Mouse (Mus musculus) heart, embryonic 10.5 days (tissue): ENCODE results near the gene Olfr20. TPM values are rescaled to one million over a fixed set of nuclear protein-coding genes. Genes with fewer than 3 reads are reported as not detected.
"Not testable (repeated sequence)": the region's sequence is repeated elsewhere in the genome, so short reads cannot be mapped to it uniquely, and the experiment has no call there.

Source experiments
- DNase-seq: peaks from one replicate; pipeline ENCODE4 v3.0.0-alpha.2; 2017; ENCODE audit warnings: low spot score
- H3K27ac ChIP-seq: fragments of 300-500 bp; sonication (generic); 2 replicates; pipeline ENCODE4 v1.5.1; 2016; ENCODE audit warnings: mild to moderate bottlenecking
- H3K27me3 ChIP-seq: fragments of 300-500 bp; sonication (generic); 2 replicates; pipeline ENCODE4 v1.6.1; 2016; ENCODE audit warnings: mild to moderate bottlenecking; ENCODE audit not compliant: poor library complexity, insufficient read depth, severe bottlenecking
- H3K36me3 ChIP-seq: fragments of 300-500 bp; sonication (generic); 2 replicates; pipeline ENCODE4 v1.6.1; 2016; ENCODE audit warnings: mild to moderate bottlenecking, moderate library complexity
- H3K4me1 ChIP-seq: fragments of 300-500 bp; sonication (generic); 2 replicates; pipeline ENCODE4 v1.6.1; 2016; ENCODE audit warnings: mild to moderate bottlenecking
- H3K4me3 ChIP-seq: fragments of 300-500 bp; sonication (generic); 2 replicates; pipeline ENCODE4 v1.5.1; 2016; ENCODE audit warnings: mild to moderate bottlenecking, moderate library complexity
- H3K9me3 ChIP-seq: fragments of 300-500 bp; sonication (generic); 2 replicates; pipeline ENCODE4 v1.6.1; 2016; ENCODE audit warnings: mild to moderate bottlenecking, moderate library complexity
- WGBS: fragments of 180-500 bp; shearing (Covaris S2); methylation state at CpG from one replicate; pipeline ENCODE4 v1.1.7; 2016; 5-methylcytosine and 5-hydroxymethylcytosine counted together
- polyA plus RNA-seq: library from polyadenylated mRNA; unstranded; fragments of >200 nt; fragmentation: Nextera tagmentation; extraction: Ambion mirVana; gene quantifications from 2 replicates; pipeline ENCODE4 v1.2.1, GENCODE M21; 2016

The Olfr20 gene
- polyA plus RNA-seq: not detected in 2 replicates

GRCm38 (mm10) chr11:73350483-73350882 is at the start of gene Olfr20:
Gene Olfr20, plus strand, starts transcription at chr11:73350783.
- Histone ChIP-seq H3K9me3 (no peaks in the 10 kb centered on the region), H3K27me3 (no peaks in the 10 kb centered on the region), H3K4me3 (no peak within 1 kb of the TSS), H3K27ac (no peak within 1 kb of the TSS), H3K36me3 (no peaks in the 10 kb centered on the region), H3K4me1 (no peaks in the 10 kb centered on the region)
- no peak for DNase-seq
- 42% methylated on average over 3 of the region's 3 CpGs for WGBS

GRCm38 (mm10) chr11:73303123-73303522 is 47.5 kb upstream of the Olfr20 start:
- Histone ChIP-seq H3K27ac (no peak overlapping the region), H3K4me1 (no peaks in the 10 kb centered on the region), H3K4me3 (no peak overlapping the region), H3K27me3 (no peaks in the 10 kb centered on the region), H3K36me3 (no peaks in the 10 kb centered on the region), H3K9me3 (no peaks in the 10 kb centered on the region)
- WGBS: 60% methylated on average over 2 of the region's 2 CpGs
- DNase-seq: no peak

GRCm38 (mm10) chr11:73315961-73316360 is 34.6 kb upstream of the Olfr20 start:
- Histone ChIP-seq H3K4me1 (no peaks in the 10 kb centered on the region), H3K4me3 (no peak overlapping the region), H3K9me3 (no peaks in the 10 kb centered on the region), H3K27ac (no peak overlapping the region), H3K27me3 (no peaks in the 10 kb centered on the region), H3K36me3 (no peaks in the 10 kb centered on the region)
- no peak for DNase-seq
- 42% methylated on average over 3 of the region's 3 CpGs for WGBS

DNA sequence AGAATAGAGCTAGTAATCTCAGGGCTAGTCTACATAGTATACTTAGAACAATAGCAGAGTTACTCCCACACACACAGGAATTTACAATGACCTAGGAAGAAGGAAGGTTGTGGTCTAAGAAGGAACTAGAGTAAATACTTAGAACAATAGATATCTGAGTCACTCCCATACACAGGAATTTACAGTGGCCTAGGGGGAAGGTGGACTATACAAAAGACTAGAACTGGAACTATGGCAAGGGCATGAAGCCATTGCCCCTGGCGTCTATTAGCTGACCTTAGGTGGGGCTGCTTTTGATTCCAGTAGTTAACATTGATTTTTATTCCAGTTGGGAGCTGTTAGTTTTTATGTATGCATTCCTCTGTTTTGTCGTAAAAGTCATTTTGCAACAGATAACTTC is 32.0 kb upstream of the Olfr20 start:
- H3K36me3 ChIP-seq, H3K27me3 ChIP-seq, H3K27ac ChIP-seq, H3K4me1 ChIP-seq, DNase-seq, H3K9me3 ChIP-seq, H3K4me3 ChIP-seq: not testable (repeated sequence)
- 76% methylated on average over 2 of the region's 2 CpGs for WGBS

DNA sequence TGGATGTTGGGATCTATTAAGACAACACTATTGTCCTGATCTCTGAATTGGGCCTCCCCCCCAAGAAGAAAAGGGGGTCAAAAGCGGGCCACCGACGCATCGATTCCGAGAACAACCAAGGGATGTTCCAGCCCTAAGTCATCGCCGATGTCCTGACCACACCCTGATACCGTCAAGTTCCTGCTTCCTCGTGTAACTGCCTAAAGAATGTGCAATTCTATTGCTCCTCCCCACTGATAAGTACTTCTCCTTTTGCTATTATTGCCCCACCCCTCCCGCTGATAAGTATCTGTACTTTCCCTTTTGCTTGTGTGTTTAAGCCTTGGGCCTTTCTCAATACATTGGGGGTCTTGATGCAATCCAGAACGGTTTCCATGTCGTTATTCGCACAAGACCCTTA is 29.5 kb upstream of the Olfr20 start:
- not testable (repeated sequence) for DNase-seq, H3K4me3 ChIP-seq, H3K4me1 ChIP-seq, H3K27ac ChIP-seq, H3K9me3 ChIP-seq, H3K27me3 ChIP-seq, H3K36me3 ChIP-seq
- WGBS: 89% methylated on average over 13 of the region's 13 CpGs

- no peak overlapping the region for H3K27ac ChIP-seq
- no peak for DNase-seq
- H3K9me3 ChIP-seq: no peaks in the 10 kb centered on the region
- H3K4me1 ChIP-seq: no peaks in the 10 kb centered on the region
- H3K4me3 ChIP-seq: no peak overlapping the region
- H3K27me3 ChIP-seq: no peaks in the 10 kb centered on the region
- no peaks in the 10 kb centered on the region for H3K36me3 ChIP-seq
- 66% methylated on average over 9 of the region's 9 CpGs for WGBS
Measured at GRCm38 (mm10) chr11:73323906-73324830, 26.4 kb upstream of the Olfr20 start.

DNA sequence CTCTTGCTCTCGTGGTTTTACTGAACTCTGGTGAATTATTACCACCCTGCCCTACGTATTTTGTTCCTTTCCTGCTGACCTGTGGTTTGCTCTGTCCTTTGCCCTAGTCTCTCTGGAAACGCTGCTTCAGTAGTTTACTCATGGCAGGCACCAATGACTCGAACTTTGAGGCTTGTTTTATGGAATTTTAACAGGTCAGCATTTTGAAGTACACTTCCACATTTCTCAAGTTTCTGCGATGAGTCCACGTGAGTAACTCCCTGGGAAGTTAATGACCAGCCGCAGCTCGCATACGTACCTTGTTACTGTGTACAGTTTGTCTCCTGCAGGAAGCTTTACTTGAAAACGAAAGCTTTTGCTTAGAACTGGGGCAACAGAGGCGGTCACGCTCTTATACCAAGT is 24.1 kb upstream of the Olfr20 start:
- DNase-seq: no peak
- no peak overlapping the region for H3K27ac ChIP-seq
- no peaks in the 10 kb centered on the region for H3K36me3 ChIP-seq
- H3K4me3 ChIP-seq: no peak overlapping the region
- no peaks in the 10 kb centered on the region for H3K9me3 ChIP-seq
- WGBS: 65% methylated on average over 12 of the region's 12 CpGs
- no peaks in the 10 kb centered on the region for H3K27me3 ChIP-seq
- no peaks in the 10 kb centered on the region for H3K4me1 ChIP-seq

DNA sequence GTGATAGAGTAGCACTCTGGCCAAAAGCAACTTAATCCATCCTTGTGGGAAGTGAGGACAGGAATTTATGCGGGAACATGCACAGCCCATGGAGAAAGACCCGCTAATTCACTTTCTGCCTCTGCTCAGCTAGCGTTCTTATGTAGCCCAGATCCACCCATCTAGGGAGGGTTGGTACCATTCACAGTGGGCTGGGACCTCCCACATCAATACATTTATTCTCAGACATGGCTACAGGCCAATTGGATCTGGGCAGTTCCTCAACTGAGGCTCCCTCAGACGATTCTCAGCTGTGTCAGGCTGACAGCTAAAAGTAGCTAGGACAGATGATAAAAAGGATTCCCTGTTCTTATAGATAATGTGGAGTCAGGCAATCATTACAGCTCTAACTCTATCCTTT is 23.2 kb upstream of the Olfr20 start:
- DNase-seq: no peak
- no peak overlapping the region for H3K4me3 ChIP-seq
- no peaks in the 10 kb centered on the region for H3K4me1 ChIP-seq
- H3K27me3 ChIP-seq: no peaks in the 10 kb centered on the region
- no peaks in the 10 kb centered on the region for H3K9me3 ChIP-seq
- no peaks in the 10 kb centered on the region for H3K36me3 ChIP-seq
- 69% methylated on average over 4 of the region's 4 CpGs for WGBS
- H3K27ac ChIP-seq: no peak overlapping the region

- no peak within 1 kb of the TSS for H3K4me3 ChIP-seq
- no peaks in the 10 kb centered on the region for H3K27me3 ChIP-seq
- no peak within 1 kb of the TSS for H3K27ac ChIP-seq
- 72% methylated on average over 27 of the region's 27 CpGs for WGBS
- DNase-seq: no peak
- H3K4me1 ChIP-seq: no peaks in the 10 kb centered on the region
- H3K36me3 ChIP-seq: no peaks in the 10 kb centered on the region
- H3K9me3 ChIP-seq: no peaks in the 10 kb centered on the region
Measured at GRCm38 (mm10) chr11:73329442-73329841, 21.1 kb upstream of the Olfr20 start, which contains the start of the genes Aspa, Gm49340 and Spata22. Gene Aspa, minus strand, starts transcription at chr11:73329596. Gene Gm49340, plus strand, starts transcription at chr11:73329741. Gene Spata22, plus strand, starts transcription at chr11:73329741.

- Histone ChIP-seq H3K27ac (no peak overlapping the region), H3K4me3 (no peak overlapping the region), H3K36me3 (no peaks in the 10 kb centered on the region), H3K27me3 (no peaks in the 10 kb centered on the region), H3K4me1 (no peaks in the 10 kb centered on the region), H3K9me3 (no peaks in the 10 kb centered on the region)
- no peak for DNase-seq
- WGBS: 74% methylated on average over 2 of the region's 2 CpGs
Measured at GRCm38 (mm10) chr11:73333357-73333756, 17.2 kb upstream of the Olfr20 start.

- no peak overlapping the region for H3K27ac ChIP-seq
- H3K36me3 ChIP-seq: no peaks in the 10 kb centered on the region
- no peak for DNase-seq
- H3K9me3 ChIP-seq: no peaks in the 10 kb centered on the region
- no peaks in the 10 kb centered on the region for H3K27me3 ChIP-seq
- H3K4me1 ChIP-seq: no peaks in the 10 kb centered on the region
- WGBS: 61% methylated on average over 4 of the region's 4 CpGs
- H3K4me3 ChIP-seq: no peak overlapping the region
Measured at GRCm38 (mm10) chr11:73336919-73337318, 13.7 kb upstream of the Olfr20 start.

GRCm38 (mm10) chr11:73370946-73371345 is 20.4 kb downstream of the Olfr20 start, which contains the start of gene Olfr376:
Gene Olfr376, plus strand, starts transcription at chr11:73371246.
- H3K27ac ChIP-seq: no peak within 1 kb of the TSS
- no peaks in the 10 kb centered on the region for H3K4me1 ChIP-seq
- no peaks in the 10 kb centered on the region for H3K36me3 ChIP-seq
- no peak for DNase-seq
- H3K9me3 ChIP-seq: 0 out of 2 replicates have a peak, but pooled peaks cover 3% of the 10 kb centered on the region
- 90% methylated on average over 2 of the region's 2 CpGs for WGBS
- no peaks in the 10 kb centered on the region for H3K27me3 ChIP-seq
- no peak within 1 kb of the TSS for H3K4me3 ChIP-seq

DNA sequence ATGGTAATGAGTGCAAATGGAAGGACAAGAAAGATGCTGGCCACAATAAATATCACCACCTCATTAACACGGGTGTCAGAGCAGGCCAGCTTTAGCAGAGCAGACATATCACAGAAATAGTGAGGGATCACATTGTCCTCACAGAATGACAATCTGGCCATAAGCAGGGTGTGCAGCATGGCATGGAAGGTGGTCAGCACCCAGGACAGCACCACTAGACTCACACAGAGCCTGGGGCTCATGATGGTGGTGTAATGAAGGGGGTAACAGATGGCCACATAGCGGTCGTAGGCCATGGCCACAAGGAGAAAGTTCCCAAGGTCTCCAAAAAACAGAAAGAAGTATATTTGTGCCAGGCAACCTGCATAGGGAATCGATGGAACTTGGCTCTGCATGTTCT is 44.8 kb downstream of the Olfr20 start:
- Histone ChIP-seq H3K4me1 (no peaks in the 10 kb centered on the region), H3K9me3 (no peaks in the 10 kb centered on the region), H3K36me3 (no peaks in the 10 kb centered on the region), H3K27ac (no peak overlapping the region), H3K4me3 (no peak overlapping the region), H3K27me3 (no peaks in the 10 kb centered on the region)
- no peak for DNase-seq
- WGBS: 69% methylated on average over 4 of the region's 4 CpGs
